Mouse (Mus musculus) liver, postnatal 0 days (tissue): ENCODE data around the gene Btnl2.
A peak's percentile ranks its signal among the peaks of the same experiment; 100 is the strongest.

Experiments
- CTCF ChIP-seq: sonication (generic); IDR thresholded peaks from 2 replicates; pipeline ENCODE4 v1.5.1; 2016; ENCODE audit warnings: antibody characterized with exemption, low read depth
- EP300 ChIP-seq: IDR thresholded peaks from 2 replicates; pipeline ENCODE4 v1.6.1; 2016; ENCODE audit warnings: antibody characterized with exemption, low read depth, mild to moderate bottlenecking

- TF ChIP-seq CTCF: peak; percentile 55
- TF ChIP-seq EP300: no peak
Measured at GRCm38 (mm10) chr17:34383212-34383611, 28.6 kb downstream of the Btnl2 start.
